Mouse (Mus musculus): ENCODE measurements at regions not wholly inside any gene's neighbourhood (a gene's known extent, or its start where the extent isn't known, plus 50 kb on each side); places are given as distances from the start of the nearest gene placed in this dataset.

GRCm38 (mm10) chr8:15244770-15245485, 199.1 kb upstream of the BB014433 start:
- DNase-seq = no peak

- no peak for DNase-seq
These were observed 189.5 kb upstream of the BB014433 start for GRCm38 (mm10) chr8:15235410-15235809.

DNA sequence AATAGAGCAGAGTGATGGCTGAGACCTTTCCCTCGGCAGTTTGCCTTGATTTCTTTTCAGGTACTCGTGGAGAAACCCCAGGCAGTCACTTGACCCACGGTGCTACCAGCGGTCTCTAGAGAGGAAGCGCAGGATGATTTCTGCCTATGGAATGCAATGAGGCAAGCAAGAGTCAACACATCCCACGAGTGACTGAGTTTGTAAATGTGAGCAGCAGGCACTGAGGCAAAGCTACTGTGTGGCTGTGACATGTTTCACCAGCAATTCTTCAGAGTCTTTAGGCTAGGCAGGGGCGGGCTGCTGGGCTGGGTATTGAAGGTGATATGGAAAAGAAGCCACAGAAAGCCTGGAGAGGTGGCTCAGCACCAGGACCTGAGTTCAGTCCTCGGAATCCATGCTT, 187.4 kb upstream of the BB014433 start:
- DNase-seq = no peak

- DNase-seq = no peak
These were observed 184.3 kb upstream of the BB014433 start for GRCm38 (mm10) chr8:15230217-15230616.

DNA sequence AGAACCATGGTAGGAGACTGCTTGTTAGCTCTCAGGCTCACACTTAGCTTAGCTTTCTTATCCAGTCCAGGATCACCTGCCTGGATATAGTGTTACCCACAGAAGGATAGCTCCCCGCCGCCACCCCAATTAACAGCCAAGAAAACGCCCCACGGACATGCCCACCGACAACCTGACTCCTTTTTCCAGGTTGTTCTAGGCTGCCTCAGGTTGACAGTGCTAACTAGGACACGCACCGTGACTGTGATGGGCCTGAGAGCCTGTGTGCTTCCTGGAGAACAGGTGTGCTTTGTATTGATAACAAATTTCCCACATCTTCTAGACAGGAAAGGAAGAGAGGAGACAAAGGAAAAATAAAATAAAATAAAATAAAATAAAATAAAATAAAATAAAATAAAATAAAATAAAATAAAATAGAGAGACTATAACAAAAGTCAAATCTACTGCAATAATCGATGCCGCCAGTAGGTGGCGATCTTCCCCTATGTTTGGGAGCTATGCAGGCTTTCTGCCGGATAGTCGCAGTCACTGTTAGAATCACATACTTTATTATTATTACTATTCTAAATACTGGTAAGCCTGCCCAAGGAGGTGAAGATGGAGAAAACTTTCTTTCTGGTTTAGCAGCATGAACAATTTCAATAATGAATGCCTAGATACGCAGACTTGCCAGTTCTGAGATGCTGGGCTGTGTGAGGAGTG, 175.5 kb upstream of the BB014433 start:
- peak; percentile 25 to 33 for DNase-seq

DNA sequence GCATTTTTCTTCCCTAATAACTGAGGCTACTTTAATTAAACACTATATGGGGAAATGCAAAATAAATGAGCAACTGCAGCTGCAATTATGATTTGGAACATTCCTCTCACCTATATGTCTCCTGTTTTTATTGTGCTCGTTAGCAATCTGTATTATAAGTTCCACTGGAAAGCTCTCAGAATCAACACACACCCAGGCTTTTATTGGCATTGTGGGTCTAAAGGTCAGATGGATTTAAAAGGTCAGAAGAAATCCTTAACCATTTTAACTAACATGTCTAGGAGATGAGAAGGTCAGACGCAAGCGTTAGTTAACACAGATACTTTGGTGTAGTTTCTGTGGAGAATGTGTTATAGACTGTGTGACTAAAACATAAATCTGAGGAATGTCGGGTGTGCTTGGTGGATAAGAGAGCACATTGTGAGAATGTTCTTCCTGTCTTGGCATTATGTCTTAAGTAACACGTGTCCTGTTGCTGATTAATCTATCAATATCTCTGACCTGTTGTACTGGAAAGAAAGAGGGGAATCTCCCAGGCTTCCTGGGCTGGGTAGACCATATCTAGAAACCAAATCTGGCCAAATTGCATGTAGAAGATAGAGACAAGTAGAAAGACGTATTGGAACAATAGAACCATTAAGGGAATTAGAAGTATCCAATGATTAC, 164.1 kb upstream of the BB014433 start:
- no peak for DNase-seq

DNA sequence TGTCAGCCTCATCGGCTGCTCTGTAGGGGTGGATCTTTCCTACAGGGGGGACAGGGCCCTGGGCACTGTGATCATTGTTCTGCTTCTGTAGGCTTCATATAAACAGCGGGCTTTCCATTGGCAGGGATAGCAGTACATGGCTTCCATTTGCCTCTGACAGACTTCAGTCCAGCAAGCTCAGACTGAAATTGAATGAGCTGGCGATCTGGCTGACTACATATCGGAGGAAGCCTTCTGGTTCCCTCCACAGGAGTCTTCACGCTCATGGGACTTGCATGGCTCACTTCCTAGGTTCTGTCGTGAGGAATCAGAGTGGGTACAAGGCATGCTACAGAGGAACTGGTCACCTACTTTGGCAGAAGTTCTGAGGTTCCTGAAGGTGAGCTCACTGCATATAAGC, 155.7 kb upstream of the BB014433 start:
- DNase-seq = no peak

DNA sequence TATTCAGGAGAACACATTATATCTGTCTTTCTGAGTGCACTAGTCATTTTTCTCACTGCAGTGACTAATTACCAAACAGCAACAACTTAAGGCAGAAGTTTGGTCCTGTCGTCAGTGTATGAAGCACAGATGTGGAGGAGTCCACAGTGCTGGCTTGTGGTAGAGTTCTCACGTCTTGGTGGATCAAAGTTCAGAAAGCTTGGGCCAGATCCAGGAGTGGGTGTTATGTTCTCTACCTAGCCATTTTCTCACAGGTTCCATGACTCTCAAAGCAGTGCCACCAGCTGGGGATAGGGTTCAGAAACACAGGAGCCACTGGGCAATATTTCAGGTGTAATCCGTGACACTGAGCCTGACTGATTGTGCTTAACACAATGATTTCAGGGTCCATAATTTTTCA, 144.8 kb upstream of the BB014433 start:
- no peak for DNase-seq

- DNase-seq = no peak
These were observed 143.3 kb upstream of the BB014433 start for GRCm38 (mm10) chr8:15189079-15189612.
